Mouse (Mus musculus) heart, postnatal 10 days (tissue): ENCODE measurements around the gene Sh3d19. TPM values are rescaled to one million over a fixed set of nuclear protein-coding genes. Genes with fewer than 3 reads are reported as not detected.
"Not testable (repeated sequence)": the region's sequence is repeated elsewhere in the genome, so short reads cannot be mapped to it uniquely, and the experiment has no call there.

ENCODE experiments used
- DNase-seq, 2 experiments: peaks; one replicate each; pipeline ENCODE4 v3.0.0; 2021
- intact Hi-C: fragments of 180-260 bp; cut with DNase I; formaldehyde crosslinking; loops from one replicate; pipeline ENCODE4 v1.15.1; 2025
- total RNA-seq, 2 experiments: library from RNA; stranded (reverse); gene quantifications; 2 replicates each; pipeline ENCODE4 v1.2.3; 2021

Sh3d19 gene
- total RNA-seq, 2 experiments from 2014 or later = 23.4 to 27.8 TPM

DNA sequence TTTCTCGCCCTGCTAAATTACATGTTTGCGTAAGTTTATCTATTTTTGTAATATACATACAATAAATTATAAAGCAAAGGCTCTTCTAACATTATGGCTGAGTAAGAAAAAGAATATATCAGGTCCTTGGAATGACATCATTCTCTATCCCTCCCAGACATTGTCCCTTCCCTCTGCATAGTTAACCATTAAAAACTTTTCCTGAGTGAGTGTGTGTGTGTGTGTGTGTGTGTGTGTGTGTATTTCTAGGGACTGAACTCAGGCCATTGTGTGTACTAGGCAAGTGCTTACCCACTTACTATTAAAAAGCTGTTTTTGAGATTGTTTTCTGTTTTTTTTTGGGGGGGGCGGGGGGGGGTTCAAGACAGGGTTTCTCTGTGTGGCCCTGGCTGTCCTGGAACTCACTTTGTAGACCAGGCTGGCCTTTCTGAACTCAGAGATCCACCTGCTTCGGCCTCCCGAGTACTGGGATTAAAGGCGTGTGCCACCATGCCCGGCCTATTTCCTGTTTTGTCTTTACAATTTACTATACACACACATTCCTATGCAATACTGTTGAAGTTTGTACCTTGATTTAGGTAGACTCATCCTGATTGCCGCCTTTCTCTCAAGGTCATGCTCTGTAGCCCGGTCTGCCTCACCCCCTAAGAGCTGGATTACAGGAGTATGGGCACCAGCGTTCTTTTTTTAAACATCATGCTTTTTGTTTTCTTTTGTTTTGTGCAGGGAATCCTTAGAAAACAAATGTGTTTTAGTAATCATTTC is 2.6 kb downstream of the Sh3d19 start:
- no peak for DNase-seq
- intact Hi-C loops = loop anchor here (5.0 kb wide), 1 partner anchor 84 kb away; no protein-coding TSS in a partner anchor

DNA sequence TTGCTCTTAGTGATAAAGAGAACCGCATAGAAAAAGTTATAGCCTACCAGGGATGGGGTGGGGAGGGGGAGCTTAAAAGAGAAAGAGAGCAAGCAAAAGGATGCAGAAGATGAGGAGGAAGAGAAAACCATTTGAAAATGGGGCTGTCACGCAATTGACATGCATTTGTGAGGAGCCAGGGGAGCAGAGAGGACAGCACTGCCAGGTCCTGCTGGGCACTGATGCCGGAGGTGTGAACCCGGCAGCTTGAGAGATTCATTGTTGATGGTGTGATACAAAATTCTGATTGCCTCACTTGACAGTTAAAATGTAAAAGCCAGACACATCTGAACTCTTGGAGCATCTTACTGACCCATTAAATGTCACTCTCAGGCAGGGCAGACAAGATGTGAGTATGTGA is 3.5 kb downstream of the Sh3d19 start:
- DNase-seq = no peak
- intact Hi-C loops = loop anchor here (5.0 kb wide), 1 partner anchor 83 kb away; no protein-coding TSS in a partner anchor

DNA sequence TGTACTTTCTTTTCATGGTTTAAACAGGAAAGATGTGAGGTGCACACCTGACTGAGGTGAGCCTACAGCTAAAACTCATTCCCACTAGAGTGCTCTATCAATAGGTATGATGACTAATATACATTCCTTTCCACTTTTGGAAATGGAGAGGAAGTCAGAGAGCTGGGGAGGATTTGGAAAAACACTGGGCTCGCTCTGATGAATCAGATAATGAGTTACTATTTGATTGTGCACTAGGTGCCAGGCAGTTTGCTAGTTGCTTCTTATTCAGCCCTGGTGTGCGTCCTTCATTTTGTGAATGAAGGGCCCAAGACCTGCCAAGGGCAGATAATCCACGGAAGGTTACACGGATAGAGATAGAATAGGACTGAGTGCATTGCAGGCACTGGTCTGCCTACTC is 9.1 kb downstream of the Sh3d19 start:
- no peak for DNase-seq
- intact Hi-C loops = no loop called here

DNA sequence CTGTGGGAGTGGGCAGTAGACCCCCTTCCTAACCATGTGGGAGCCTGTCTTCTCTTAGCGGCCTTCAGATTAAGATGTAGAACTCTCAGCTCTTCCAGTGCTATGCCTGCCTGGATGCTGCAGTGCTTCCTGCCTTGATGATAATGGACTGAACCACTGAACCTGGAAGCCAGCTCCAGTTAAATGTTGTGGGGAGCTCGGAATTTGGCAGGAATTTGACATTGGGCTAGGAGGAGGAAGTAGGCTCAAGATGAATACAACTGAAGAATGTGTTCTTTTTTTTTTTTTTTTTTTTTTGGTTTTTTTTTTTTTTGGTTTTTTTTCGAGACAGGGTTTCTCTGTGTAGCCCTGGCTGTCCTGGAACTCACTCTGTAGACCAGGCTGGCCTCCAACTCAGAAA is 10.9 kb downstream of the Sh3d19 start:
- DNase-seq, intact Hi-C loops: not testable (repeated sequence)

DNA sequence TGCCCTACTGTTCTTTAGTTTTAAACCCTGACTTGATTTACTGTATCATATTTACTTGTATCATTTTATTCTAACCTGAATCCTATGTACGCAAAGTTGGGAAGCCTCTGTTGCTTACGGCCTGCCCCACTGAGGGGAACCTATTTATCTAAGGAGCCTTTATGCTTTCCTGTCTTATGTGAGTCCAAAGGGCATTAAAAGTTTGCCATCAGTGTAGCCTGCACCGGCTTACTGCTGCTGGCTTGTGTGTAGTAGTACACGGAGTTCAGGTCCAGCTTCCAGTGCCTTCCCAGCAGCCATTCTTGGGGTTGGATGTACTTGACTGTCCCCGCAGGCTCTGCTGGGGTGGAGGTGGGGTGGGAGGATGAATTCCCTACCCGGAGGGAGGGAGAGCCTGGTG is 13.6 kb downstream of the Sh3d19 start:
- intact Hi-C loops = no loop called here
- no peak for DNase-seq

DNA sequence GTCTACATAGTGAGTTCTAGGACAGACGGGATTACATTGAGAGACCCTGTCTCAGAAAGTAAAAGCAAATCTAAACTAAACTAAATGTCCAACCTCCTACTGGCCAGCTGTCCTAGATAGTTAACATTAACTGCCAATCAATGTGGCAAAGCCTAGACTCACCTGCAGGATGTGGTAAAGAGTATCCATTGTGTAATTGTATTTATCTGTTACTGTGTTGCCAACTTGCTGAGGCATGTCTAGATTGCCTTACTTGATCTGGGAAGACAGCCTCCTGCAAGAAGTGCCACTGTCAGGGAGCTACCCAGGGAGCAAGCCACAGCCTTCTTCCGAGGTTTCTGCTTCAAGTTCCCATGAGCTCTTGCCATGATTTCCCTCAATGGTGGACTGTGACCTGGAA is 16.3 kb downstream of the Sh3d19 start:
- DNase-seq = no peak
- intact Hi-C loops = no loop called here

DNA sequence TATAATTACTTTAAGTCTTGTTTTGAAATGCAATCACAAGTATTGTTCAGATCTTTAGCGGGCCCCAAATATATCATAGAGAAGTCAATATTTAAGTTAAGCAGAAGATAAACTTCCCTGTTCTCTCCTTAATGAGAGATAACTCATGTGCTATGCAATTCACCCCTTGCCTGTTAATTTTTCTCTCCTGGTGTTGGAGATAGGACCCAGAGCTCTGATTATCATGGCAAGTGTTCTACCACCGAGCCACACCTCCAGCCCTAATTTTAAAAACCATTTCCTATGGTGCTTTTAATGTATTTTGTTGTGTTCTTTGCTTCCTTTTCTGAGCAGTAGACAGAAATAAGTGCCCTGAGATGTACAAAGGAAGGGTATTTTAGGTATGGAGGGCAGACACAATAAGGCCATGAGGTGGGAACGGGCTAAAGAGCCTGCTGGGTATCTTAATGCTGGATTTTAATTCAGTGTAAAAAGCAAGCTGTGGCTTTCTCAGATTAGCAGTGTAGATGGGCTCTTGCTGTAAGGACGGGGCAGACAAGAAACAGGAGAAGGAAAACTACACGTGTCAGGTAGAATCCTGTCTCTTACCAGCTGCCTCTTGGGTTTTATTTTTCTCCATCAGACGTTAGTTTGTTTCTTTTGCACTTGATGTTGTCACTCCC is 20.4 kb downstream of the Sh3d19 start:
- intact Hi-C loops = no loop called here
- no peak for DNase-seq

DNA sequence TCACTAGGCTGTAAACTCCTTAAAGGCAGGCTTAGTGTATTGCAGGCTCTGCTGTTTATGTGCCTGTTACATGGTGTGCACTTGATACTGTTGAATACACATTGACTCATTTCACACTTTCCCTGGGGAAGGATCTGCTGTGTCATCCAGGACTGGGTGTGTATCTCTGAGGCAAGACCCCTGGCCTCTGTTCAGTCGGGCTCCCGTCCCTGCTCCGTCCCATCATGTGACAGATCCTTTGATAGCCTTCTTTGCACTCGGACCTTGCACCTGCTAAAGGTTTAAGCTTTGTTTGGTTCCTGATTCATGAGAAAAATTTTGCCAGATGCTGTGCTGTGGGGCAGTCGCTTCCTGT is 20.9 kb downstream of the Sh3d19 start:
- no peak for DNase-seq
- intact Hi-C loops = no loop called here

DNA sequence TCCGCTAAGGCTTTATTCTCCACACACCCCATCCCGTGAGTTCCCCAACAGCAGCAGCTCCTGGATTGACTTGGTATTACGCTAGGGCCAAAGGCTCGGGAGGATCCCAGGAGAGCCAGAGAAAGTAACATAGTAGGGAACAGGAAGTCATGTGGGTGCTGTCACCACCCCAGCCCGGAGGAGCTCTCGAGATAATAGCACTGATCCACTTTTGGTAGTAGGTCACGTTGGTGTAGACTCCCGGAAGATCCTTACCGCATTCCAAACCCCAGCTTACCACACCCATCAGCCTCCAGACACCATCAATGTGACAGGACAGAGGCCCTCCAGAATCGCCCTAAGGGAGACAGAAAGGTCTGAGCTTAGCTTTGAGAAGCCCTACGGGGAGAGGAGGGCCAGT is 22.8 kb downstream of the Sh3d19 start:
- intact Hi-C loops = no loop called here
- DNase-seq = peak; percentile 39 to 55

DNA sequence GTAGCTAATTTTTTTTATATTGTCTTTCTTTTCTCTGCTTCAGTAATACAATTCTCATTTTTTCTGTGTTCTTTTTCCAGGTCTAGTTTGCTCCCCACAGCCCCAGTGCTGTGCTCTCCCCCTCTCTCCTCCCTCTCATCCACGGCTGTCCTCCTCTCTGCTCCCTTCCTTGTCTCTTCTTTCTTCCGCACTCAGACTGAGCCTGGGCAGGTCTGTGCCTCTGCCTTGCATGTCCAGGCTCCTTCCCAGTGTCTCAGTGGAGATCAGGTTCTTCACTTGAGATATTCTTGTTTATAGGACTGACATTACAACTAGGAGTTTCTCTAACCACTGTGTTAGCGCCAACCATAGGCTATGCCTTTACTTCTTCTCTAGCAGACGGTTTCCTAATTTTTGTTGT is 23.7 kb downstream of the Sh3d19 start:
- no peak for DNase-seq
- intact Hi-C loops = no loop called here

DNA sequence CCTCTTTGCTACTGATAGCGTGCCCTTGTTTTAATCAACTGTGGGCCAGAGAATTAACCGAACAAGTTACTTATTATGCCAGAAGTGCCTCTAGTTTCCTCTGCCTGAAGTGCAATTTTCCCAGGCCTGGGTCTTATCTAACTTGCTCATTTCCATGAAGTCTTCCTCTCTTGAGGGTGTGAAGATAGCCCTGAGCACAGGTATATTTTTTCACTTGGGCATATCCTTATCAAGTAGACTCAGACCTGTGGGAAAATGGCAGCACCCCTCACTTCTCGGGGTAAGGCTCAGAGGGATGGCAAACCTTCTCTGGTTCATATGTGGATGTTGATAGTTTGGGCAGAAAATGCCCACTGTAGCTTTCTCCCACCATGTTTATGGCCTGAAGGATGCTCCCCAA is 30.4 kb downstream of the Sh3d19 start:
- intact Hi-C loops = no loop called here
- no peak for DNase-seq

DNA sequence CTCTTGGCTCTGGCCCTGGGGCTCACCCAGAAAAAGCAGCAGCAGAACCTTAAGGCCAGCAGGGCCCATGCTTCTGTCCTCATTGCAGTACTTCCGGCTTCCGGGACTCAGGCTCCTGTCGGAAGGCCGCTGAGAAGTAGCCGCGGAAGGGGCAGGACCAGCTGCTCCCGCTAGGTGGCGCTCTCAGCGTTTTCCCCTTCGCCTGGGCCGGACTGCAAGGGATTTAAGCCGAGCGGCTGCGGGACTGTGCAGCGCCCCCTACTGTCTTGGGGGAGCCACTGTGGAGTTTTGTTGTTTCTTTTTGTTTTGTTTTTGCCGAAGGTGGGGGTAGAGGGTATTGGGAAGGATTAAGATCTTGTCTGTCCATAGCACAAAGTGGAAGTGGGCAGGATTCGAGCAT is 31.5 kb downstream of the Sh3d19 start, which contains the start of gene Prss48:
TSS of gene Prss48 (minus strand) at position 69 of the 400 bp plus-strand sequence.
- intact Hi-C loops = no loop called here
- DNase-seq = no peak

DNA sequence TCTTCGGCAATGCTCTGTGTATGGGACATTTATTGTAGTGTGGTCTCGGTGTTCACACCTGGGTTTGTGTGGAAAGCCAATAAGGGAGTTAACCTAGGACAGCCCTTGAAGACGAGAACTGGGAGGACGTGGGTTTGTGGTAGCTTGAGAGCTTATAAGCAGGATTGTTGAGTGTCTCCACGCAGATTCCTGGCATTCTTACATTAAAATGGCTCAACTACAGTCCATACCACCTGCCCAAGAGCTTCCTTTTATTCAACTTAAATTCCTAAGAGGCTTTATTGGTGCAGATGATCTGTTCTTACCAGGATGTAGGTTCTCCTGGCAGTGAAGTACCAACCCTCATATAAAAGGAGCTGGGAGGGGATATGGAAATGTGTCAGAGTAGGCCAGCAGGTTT is 32.0 kb downstream of the Sh3d19 start:
- intact Hi-C loops = no loop called here

DNA sequence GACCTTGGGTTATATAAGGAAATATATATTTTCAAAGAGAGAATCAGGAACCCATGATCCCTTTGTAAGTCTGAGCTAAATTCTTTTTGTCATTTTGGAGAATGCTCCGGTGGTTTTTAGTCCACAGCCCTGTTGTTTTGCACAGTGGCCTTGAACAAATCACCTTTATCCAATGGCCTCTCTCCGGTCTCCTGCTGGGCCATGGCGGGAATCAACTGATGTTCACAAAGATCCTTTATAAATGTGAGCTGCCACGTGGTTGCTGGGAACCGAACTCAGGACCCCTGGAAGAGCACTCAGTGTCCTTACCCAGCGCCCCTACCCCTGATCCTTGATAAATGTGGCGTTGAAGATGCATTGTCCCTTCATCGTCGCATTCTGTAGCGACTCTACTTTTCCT is 33.8 kb downstream of the Sh3d19 start:
- intact Hi-C loops = no loop called here

More for the DNA sequence above, 32.0 kb downstream of the Sh3d19 start:
- DNase-seq = no peak

DNA sequence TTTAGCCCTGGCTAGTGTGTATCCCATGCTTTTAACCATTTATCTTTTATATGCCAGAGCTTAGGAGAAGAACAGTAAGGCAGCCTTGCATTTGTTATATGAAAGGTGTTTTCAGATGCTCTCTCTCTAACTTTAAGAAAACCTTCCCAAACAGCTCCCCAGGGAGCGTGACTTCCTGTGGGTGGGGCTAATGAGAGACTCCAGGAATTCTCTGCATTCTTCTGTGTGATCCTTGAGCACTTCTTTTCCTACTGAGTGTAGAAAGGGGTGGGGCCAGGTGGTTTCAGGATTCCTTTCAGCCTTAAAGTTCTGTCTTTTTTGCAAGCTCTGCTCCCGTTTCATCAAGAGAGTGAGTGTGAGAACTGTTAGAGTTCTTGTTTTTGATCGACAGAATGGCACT is 39.7 kb downstream of the Sh3d19 start:
- peak in 1 of 2 experiments; percentile 18 for DNase-seq
- intact Hi-C loops = no loop called here

More for the DNA sequence above, 33.8 kb downstream of the Sh3d19 start:
- no peak for DNase-seq

DNA sequence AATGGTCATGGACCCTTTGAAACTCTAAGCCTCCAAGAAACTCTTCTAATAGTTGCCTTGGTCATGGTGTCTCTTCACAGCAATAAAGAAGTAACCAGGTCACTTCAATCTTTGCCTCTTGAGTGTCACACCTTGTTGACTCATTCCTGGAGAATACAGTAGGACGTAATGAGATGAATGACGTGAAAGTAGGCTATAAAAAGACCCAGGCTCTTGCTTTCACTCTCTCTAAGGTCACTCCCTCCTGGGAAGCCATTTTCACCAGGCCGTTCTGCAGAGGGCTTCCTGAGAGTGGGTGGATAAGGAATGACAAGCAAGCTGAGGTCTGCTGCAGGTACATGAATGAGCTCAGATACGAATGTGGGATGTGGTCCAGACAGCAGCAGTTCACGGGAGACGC is 40.5 kb downstream of the Sh3d19 start:
- intact Hi-C loops = no loop called here
- DNase-seq = no peak

DNA sequence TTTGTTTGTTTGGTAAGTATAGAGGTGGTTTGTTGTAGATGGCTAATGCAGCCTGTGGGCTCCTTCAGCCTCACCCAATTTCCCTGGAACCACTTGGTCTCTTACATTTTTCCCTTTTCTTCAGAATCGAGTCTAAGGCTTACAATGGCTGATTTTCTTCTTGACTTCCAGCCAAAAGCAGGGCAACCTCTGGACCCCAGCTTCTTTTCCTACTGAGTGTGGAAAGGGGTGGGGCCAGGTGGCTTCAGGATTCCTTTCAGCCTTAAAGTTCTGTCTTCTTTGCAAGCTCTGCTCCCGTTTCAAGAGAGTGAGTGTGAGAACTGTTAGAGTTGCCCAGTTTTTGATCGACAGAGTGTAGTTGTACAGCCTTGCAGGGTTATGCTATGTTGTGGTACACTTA is 40.9 kb downstream of the Sh3d19 start:
- no peak for DNase-seq
- intact Hi-C loops = no loop called here

DNA sequence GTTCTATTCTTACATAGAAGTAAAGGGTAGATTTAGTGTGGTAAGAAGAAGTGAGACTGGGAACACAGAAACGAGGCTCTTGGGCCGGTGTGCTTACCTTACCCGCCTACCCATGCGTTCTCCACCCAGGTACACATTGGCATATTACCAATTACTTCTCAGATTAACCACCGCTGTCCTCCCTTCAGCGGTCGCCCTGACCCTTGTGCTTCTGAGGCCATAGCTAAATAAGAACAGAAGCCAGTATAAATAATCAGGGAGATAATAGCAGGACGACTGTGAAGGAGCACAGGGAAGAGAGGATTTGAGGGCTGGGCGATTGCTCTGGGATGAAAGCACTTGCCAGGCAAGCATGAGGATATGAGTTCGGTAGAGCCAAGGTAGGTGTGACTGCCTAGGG is 42.9 kb downstream of the Sh3d19 start:
- no peak for DNase-seq
- intact Hi-C loops = no loop called here

DNA sequence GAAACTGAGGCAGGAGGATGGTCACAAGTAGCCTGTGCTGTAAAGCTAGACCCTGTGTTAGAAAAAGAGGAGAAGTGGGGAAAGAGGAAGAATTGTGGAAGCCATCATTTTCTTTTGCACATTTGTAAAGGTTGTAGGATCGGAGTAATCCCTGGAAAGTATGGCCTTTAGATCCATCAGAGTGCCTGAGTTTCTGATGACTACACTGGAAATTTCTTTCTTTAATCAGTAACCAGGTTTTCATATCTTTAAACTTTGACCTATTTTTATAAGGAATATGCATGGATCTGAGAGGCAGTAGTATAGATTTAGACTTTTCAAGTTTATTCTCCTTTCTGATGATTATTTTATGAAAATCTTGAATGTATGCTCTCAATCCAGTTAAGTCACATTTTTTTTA is 46.1 kb downstream of the Sh3d19 start:
- intact Hi-C loops = no loop called here
- DNase-seq = no peak

DNA sequence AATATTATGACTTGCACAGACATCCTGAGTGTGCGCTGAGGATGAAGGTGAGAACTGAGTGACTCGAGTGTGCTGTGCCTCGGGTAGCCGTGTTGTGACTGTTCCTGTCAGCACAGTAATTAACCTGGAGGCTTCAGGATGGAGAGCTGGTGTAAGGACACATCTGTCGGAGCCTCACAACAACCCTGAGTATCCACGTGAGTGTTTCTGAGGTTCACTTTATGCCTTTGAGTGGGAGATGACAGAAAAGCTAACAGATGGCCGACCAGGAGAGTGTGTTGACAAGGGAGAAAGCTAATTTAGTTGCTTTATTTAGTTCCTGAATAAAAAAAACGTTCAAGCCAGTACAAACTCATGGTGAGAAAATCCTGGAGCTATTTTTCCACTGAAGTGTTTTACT is 46.6 kb downstream of the Sh3d19 start:
- DNase-seq = no peak
- intact Hi-C loops = no loop called here

DNA sequence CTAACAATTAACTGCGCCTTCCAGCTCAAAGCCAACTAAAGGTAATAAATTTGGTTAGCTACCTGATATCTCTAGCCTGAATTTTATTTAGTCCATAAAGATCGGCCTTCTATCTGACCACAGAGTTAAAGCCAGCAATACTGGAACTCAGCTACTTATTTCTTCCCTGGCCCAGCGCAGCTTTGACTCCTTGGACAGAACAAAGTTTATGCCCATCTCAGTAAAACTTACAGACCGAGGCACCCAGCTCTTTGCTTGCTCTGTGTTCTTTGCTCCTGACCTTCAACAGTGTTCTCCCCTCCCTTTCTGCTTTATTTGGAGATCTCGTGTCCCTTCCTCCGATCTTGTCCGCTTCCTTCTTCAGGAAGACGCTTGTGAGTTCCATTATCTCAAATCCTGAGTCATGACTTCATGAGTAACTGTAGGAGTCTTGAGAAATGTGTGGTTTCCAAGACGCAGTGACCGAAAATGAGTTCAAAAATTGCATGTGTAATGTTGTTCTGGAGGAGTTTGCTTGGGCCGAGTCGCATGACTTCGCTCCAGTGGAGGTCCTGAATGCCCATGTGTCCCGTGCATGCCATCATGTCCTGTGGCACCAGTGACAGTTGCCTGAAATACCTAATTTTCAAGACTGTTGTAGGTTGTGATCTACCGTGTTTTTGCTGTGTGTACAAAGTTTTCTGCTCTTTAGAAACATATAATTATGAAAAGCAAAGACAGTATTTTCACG is 50.2 kb downstream of the Sh3d19 start:
- no peak for DNase-seq
- intact Hi-C loops = no loop called here

DNA sequence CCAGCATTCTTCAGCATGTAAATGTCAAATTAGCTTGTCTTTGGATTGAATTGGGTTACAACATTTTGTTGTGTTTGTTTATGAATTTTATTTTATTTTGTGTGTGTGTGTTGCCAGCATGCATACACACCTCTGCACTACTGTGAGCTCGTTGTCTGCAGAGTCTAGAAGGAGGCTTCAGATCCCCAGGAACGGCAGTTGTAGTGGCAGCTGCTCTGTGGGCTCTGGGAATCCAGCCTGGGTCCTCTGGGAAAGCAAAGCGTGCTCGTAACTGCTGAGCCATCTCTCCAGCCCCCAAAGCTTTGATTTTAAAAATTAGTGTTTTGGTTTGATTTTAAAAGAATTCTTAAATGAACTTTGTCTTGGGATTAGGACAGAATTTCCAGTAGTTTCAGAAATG is 50.7 kb downstream of the Sh3d19 start:
- no peak for DNase-seq
- intact Hi-C loops = no loop called here
